Mouse (Mus musculus) CH12.LX (cell line): ENCODE measurements at regions not wholly inside any gene's neighbourhood (a gene's known extent, or its start where the extent isn't known, plus 50 kb on each side); places are given as distances from the start of the nearest gene placed in this dataset.

Source experiments
- DNase-seq: peaks from one replicate; pipeline ENCODE4 v3.0.0-alpha.2; 2013; ENCODE audit errors: extremely low read depth
- H3K27ac ChIP-seq: 2 replicates; pipeline ENCODE4 v1.5.1; 2012; ENCODE audit warnings: low read depth, mild to moderate bottlenecking, control low read depth, moderate library complexity; ENCODE audit not compliant: insufficient read depth
- H3K27me3 ChIP-seq: replicated peaks from 2 replicates; pipeline ENCODE3; 2012; ENCODE audit warnings: inconsistent platforms
- H3K36me3 ChIP-seq, 2 experiments: replicated peaks in 1 of 2; 2 replicates each; pipeline versions ENCODE3 to v1.6.1; 2012; ENCODE audit warnings: inconsistent platforms in 1 of 2, low read length in 1 of 2, mild to moderate bottlenecking in 1 of 2, mixed read lengths in 1 of 2, moderate library complexity in 1 of 2; ENCODE audit not compliant: control insufficient read depth in 1 of 2, insufficient read depth in 1 of 2
- H3K4me1 ChIP-seq, 2 experiments: 2 replicates each; pipeline ENCODE4 v1.6.1; 2012; ENCODE audit warnings: inconsistent platforms in 1 of 2, moderate library complexity in 1 of 2; ENCODE audit not compliant: insufficient read depth in 2 of 2, control insufficient read depth in 1 of 2
- H3K4me2 ChIP-seq: 2 replicates; pipeline ENCODE4 v1.6.1; 2012; ENCODE audit warnings: low read depth, mild to moderate bottlenecking, control low read depth; ENCODE audit not compliant: poor library complexity, insufficient read depth, severe bottlenecking
- H3K4me3 ChIP-seq, 3 experiments: fragments of 150-350 bp in 1 of 3; sonication (generic) in 1 of 3; replicated peaks in 1 of 3; 2 replicates each; pipeline versions ENCODE3 to v1.5.1; 2011 to 2012; ENCODE audit warnings: low read depth in 2 of 3, low read length in 2 of 3, mild to moderate bottlenecking in 2 of 3, moderate library complexity in 2 of 3, control low read depth in 1 of 3, improper control_type of control experiment in 1 of 3, inconsistent platforms in 1 of 3, mixed read lengths in 1 of 3; ENCODE audit not compliant: poor library complexity in 1 of 3
- H3K79me2 ChIP-seq: replicated peaks from 2 replicates; pipeline ENCODE4 v1.6.1; 2012; ENCODE audit warnings: mild to moderate bottlenecking, moderate library complexity; ENCODE audit not compliant: control insufficient read depth, poor library complexity, insufficient read depth, severe bottlenecking; ENCODE audit errors: extremely low read depth
- H3K9ac ChIP-seq: 2 replicates; pipeline ENCODE4 v1.6.1; 2012; ENCODE audit warnings: low read depth, mild to moderate bottlenecking, control low read depth, moderate library complexity; ENCODE audit not compliant: insufficient read depth
- H3K9me3 ChIP-seq: replicated peaks from 2 replicates; pipeline ENCODE3; 2012; ENCODE audit warnings: low read length, inconsistent platforms, mixed read lengths
- CTCF ChIP-seq, 2 experiments: IDR thresholded peaks in 1 of 2; conservative IDR thresholded peaks in 1 of 2; 2 replicates each; pipeline ENCODE4 v1.5.1; 2011 to 2012; ENCODE audit warnings: low read depth in 2 of 2, low read length in 2 of 2, improper control_type of control experiment in 1 of 2, inconsistent platforms in 1 of 2, mild to moderate bottlenecking in 1 of 2, moderate library complexity in 1 of 2
- E2F4 ChIP-seq: IDR thresholded peaks from 2 replicates; pipeline ENCODE4 v1.6.1; 2011; ENCODE audit warnings: low read depth, low read length, improper control_type of control experiment; ENCODE audit not compliant: insufficient replicate concordance
- ELF1 ChIP-seq: IDR thresholded peaks from 2 replicates; pipeline ENCODE4 v1.6.1; 2014; ENCODE audit warnings: low read depth, mild to moderate bottlenecking, inconsistent platforms, low read length, improper control_type of control experiment
- EP300 ChIP-seq: IDR thresholded peaks from 2 replicates; pipeline ENCODE4 v1.6.1; 2011; ENCODE audit warnings: low read length, improper control_type of control experiment
- ETS1 ChIP-seq: conservative IDR thresholded peaks from 2 replicates; pipeline ENCODE4 v1.6.1; 2012; ENCODE audit warnings: low read depth, mild to moderate bottlenecking, inconsistent platforms, low read length, improper control_type of control experiment, moderate library complexity
- GABPA ChIP-seq: IDR thresholded peaks from 2 replicates; pipeline ENCODE4 v1.6.1; 2012; ENCODE audit warnings: low read depth, low read length, improper control_type of control experiment, inconsistent platforms; ENCODE audit not compliant: insufficient replicate concordance
- IRF4 ChIP-seq: IDR thresholded peaks from 2 replicates; pipeline ENCODE4 v1.6.1; 2014; ENCODE audit warnings: low read depth, mild to moderate bottlenecking, inconsistent platforms, low read length, improper control_type of control experiment
- JUN ChIP-seq: IDR thresholded peaks from 2 replicates; pipeline ENCODE4 v1.6.1; 2011; ENCODE audit warnings: low read depth, mild to moderate bottlenecking, low read length, improper control_type of control experiment, moderate library complexity; ENCODE audit not compliant: insufficient read depth
- JUND ChIP-seq: conservative IDR thresholded peaks from 2 replicates; pipeline ENCODE4 v1.6.1; 2011; ENCODE audit warnings: low read depth, low read length, improper control_type of control experiment
- KAT2A ChIP-seq: IDR thresholded peaks from 2 replicates; pipeline ENCODE4 v1.6.1; 2012; ENCODE audit warnings: low read length, improper control_type of control experiment, inconsistent platforms; ENCODE audit not compliant: insufficient replicate concordance
- MAFK ChIP-seq: IDR thresholded peaks from 2 replicates; pipeline ENCODE4 v1.6.1; 2011; ENCODE audit warnings: low read length, improper control_type of control experiment; ENCODE audit not compliant: insufficient replicate concordance
- MXI1 ChIP-seq: IDR thresholded peaks from 2 replicates; pipeline ENCODE4 v1.6.1; 2011; ENCODE audit warnings: mild to moderate bottlenecking, low read depth, low read length, improper control_type of control experiment
- MYC ChIP-seq: IDR thresholded peaks from 2 replicates; pipeline ENCODE4 v1.6.1; 2011; ENCODE audit warnings: low read depth, mild to moderate bottlenecking, improper control_type of control experiment, low read length
- NELFE ChIP-seq: IDR thresholded peaks from 2 replicates; pipeline ENCODE4 v1.6.1; 2011; ENCODE audit warnings: low read depth, low read length, improper control_type of control experiment
- NRF1 ChIP-seq: IDR thresholded peaks from 2 replicates; pipeline ENCODE4 v1.6.1; 2014; ENCODE audit warnings: low read depth, mild to moderate bottlenecking, inconsistent platforms, low read length, improper control_type of control experiment, moderate library complexity
- POLR2A ChIP-seq: IDR thresholded peaks from 2 replicates; pipeline ENCODE4 v1.6.1; 2011; ENCODE audit warnings: low read depth, mild to moderate bottlenecking, improper control_type of control experiment, low read length
- POLR2AphosphoS2 ChIP-seq: IDR thresholded peaks from 2 replicates; pipeline ENCODE4 v1.6.1; 2011; ENCODE audit warnings: low read depth, low read length, improper control_type of control experiment
- RAD21 ChIP-seq: IDR thresholded peaks from 2 replicates; pipeline ENCODE4 v1.6.1; 2011; ENCODE audit warnings: low read depth, mild to moderate bottlenecking, low read length, improper control_type of control experiment, moderate library complexity
- RCOR1 ChIP-seq: conservative IDR thresholded peaks from 2 replicates; pipeline ENCODE4 v1.6.1; 2012; ENCODE audit warnings: low read depth, mild to moderate bottlenecking, inconsistent platforms, low read length, improper control_type of control experiment
- SIN3A ChIP-seq: IDR thresholded peaks from 2 replicates; pipeline ENCODE4 v1.6.1; 2012; ENCODE audit warnings: low read length, improper control_type of control experiment, inconsistent platforms
- TBP ChIP-seq: conservative IDR thresholded peaks from 2 replicates; pipeline ENCODE4 v1.6.1; 2011; ENCODE audit warnings: low read depth, low read length, improper control_type of control experiment
- USF1 ChIP-seq: IDR thresholded peaks from 2 replicates; pipeline ENCODE4 v1.6.1; 2014; ENCODE audit warnings: low read depth, mild to moderate bottlenecking, inconsistent platforms, low read length, improper control_type of control experiment
- USF2 ChIP-seq: conservative IDR thresholded peaks from 2 replicates; pipeline ENCODE4 v1.6.1; 2011; ENCODE audit warnings: low read depth, low read length, improper control_type of control experiment
- ZKSCAN1 ChIP-seq: IDR thresholded peaks from 2 replicates; pipeline ENCODE4 v1.6.1; 2012; ENCODE audit warnings: low read depth, inconsistent platforms, low read length, improper control_type of control experiment, borderline replicate concordance
- ZMIZ1 ChIP-seq: IDR thresholded peaks from 2 replicates; pipeline ENCODE4 v1.6.1; 2012; ENCODE audit warnings: low read depth, mild to moderate bottlenecking, inconsistent platforms, low read length, improper control_type of control experiment
- dilution Hi-C: fragments of 300-500 bp; cut with MboI; formaldehyde crosslinking; loops from 2 replicates; pipeline ENCODE4 v1.14.3; 2020; ENCODE audit warnings: low sequenced_read_pairs; ENCODE audit not compliant: extremely low pct_unique_long_range_greater_than_20kb, extremely low pct_ligation_motif_present
- in situ Hi-C: fragments of 300-500 bp; cut with MboI; formaldehyde crosslinking; loops from 3 replicates; pipeline ENCODE4 v1.14.3; 2019; ENCODE audit warnings: low sequenced_read_pairs, low pct_ligation_motif_present, low pct_unique_long_range_greater_than_20kb, mixed read lengths

GRCm38 (mm10) chr7:70470557-70470956 is 104.0 kb upstream of the Nr2f2 start:
- Histone ChIP-seq H3K4me2 (no peak overlapping the region), H3K9me3 (peaks cover 81% of the 10 kb centered on the region), H3K4me1 (no peaks in the 10 kb centered on the region), H3K9ac (no peak overlapping the region), H3K36me3 (no peaks in the 10 kb centered on the region), H3K79me2 (no peaks in the 10 kb centered on the region), H3K27ac (no peak overlapping the region), H3K27me3 (no peaks in the 10 kb centered on the region), H3K4me3 (no peak overlapping the region)
- dilution Hi-C loops = no loop called here
- DNase-seq = no peak
- in situ Hi-C loops = no loop called here
- TF ChIP-seq GABPA (no peak), USF1 (no peak), KAT2A (no peak), EP300 (no peak), RCOR1 (no peak), E2F4 (no peak), ZMIZ1 (no peak), IRF4 (no peak), ZKSCAN1 (no peak), MYC (no peak), POLR2A (no peak), ETS1 (no peak), CTCF (conservative IDR thresholded peaks at IDR 0.05 in 1 of 2, IDR thresholded peaks at IDR 0.05 in 1 of 2; ENCODE audit: low read depth in 2 of 2, low read length in 2 of 2) (no peak)

- no peak for DNase-seq
- Histone ChIP-seq H3K4me2 (no peak overlapping the region), H3K36me3 (no peaks in the 10 kb centered on the region), H3K27ac (no peak overlapping the region), H3K79me2 (no peaks in the 10 kb centered on the region), H3K9ac (no peak overlapping the region), H3K27me3 (no peaks in the 10 kb centered on the region), H3K4me1 (no peaks in the 10 kb centered on the region), H3K9me3 (peaks cover 71% of the 10 kb centered on the region), H3K4me3 (no peak overlapping the region)
- in situ Hi-C loops (no loop called here), dilution Hi-C loops (no loop called here)
- TF ChIP-seq NRF1 (no peak), MXI1 (no peak)
Observed at GRCm38 (mm10) chr7:70462131-70462530, 95.6 kb upstream of the Nr2f2 start.

DNA sequence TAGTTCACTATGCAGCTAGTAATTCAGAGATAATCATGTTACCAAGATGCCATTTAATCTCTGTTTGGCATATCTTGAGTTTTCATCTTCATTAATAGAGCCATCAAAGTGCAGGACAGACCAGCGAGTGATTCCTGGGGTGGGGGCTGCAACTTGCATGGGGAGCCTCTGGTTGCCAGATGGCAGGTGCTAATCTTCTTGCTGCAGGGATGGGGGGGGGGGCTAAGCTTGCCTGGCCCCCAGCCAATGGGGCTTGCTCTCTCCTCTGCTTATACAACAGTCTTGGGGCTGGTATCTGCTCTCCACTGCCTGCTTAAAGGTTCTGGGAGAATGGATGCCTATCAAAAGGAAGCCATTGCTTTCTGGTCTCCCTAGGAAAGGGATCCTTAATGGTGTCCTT is 88.0 kb upstream of the Nr2f2 start:
- H3K4me1 ChIP-seq = no peaks in the 10 kb centered on the region
- no peaks in the 10 kb centered on the region for H3K27me3 ChIP-seq
- dilution Hi-C loops (no loop called here), in situ Hi-C loops (no loop called here)
- no peak overlapping the region for H3K4me2 ChIP-seq
- no peak overlapping the region for H3K4me3 ChIP-seq
- TF ChIP-seq POLR2AphosphoS2 (no peak), TBP (no peak), RAD21 (no peak), USF2 (no peak), NELFE (no peak), MAFK (no peak), JUN (no peak), CTCF (conservative IDR thresholded peaks at IDR 0.05 in 1 of 2, IDR thresholded peaks at IDR 0.05 in 1 of 2; ENCODE audit: low read depth in 2 of 2, low read length in 2 of 2) (no peak), MYC (no peak), SIN3A (no peak), JUND (no peak), ELF1 (no peak), E2F4 (no peak), ETS1 (no peak)
- H3K36me3 ChIP-seq = no peaks in the 10 kb centered on the region
- no peaks in the 10 kb centered on the region for H3K79me2 ChIP-seq
- no peak overlapping the region for H3K27ac ChIP-seq
- no peak overlapping the region for H3K9ac ChIP-seq
- H3K9me3 ChIP-seq = peaks cover 60% of the 10 kb centered on the region
- DNase-seq = no peak
